In genomic region chr8:119439893-119440249, GRCm38 (mm10) we compare ENCODE assay signal across 11 mouse cellular contexts. TPM values are rescaled to one million over a fixed set of nuclear protein-coding genes. Genes with fewer than 3 reads are reported as not detected.
DNase-seq lines count a peak whose midpoint lies in the region; ATAC-seq and TF ChIP-seq lines count a peak whose summit lies in the region.
"Had no signal": no experiment of that assay in that cellular context is flagged by ENCODE, and none has a peak within 500 bp of the region (broad histone marks: within the 10 kb centered on the region; RNA-seq: fewer than 3 reads in every experiment).

No protein-coding gene starts in this region.

- no peak for TF ChIP-seq CTCF in lung, adult 2 months (IDR thresholded peaks at IDR 0.05; ENCODE audit: insufficient read depth, low read length)

- no peak for DNase-seq in lung, adult 2 months
- peak; percentile 37 for DNase-seq in hindbrain, embryonic 11.5 days (ENCODE audit: low spot score)
- no peak for DNase-seq in limb, embryonic 14.5 days (ENCODE audit: low spot score)
- DNase-seq in retina, embryonic 14.5 days (ENCODE audit: low spot score), result peak; percentile 53
- no peak for DNase-seq in gastrocnemius, postnatal 10 days
- no peak for DNase-seq in B cell, adult 2 months

- no peaks in the 10 kb centered on the region for H3K9me3 ChIP-seq in lung, embryonic 15.5 days
- no peaks in the 10 kb centered on the region for H3K9me3 ChIP-seq in hindbrain, embryonic 11.5 days (ENCODE audit: control insufficient read depth, low read length)
- H3K9me3 ChIP-seq in limb, embryonic 14.5 days (ENCODE audit: control insufficient read depth, low read length), result no peaks in the 10 kb centered on the region

- H3K4me3 ChIP-seq in lung, embryonic 15.5 days, result no peak overlapping the region
- no peak overlapping the region for H3K4me3 ChIP-seq in lung, adult 2 months (replicated peaks; ENCODE audit: extremely low read depth, low read depth, low read length)
- H3K4me3 ChIP-seq in hindbrain, embryonic 11.5 days (ENCODE audit: low read depth, low read length), result no peak overlapping the region
- no peak overlapping the region for H3K4me3 ChIP-seq in limb, embryonic 14.5 days (replicated peaks; ENCODE audit: low read length)

- 0 out of 2 replicates have a peak, but pooled peaks cover 2% of the 10 kb centered on the region for H3K27me3 ChIP-seq in lung, embryonic 15.5 days
- no peaks in the 10 kb centered on the region for H3K27me3 ChIP-seq in hindbrain, embryonic 11.5 days (ENCODE audit: control insufficient read depth, insufficient read depth, low read length)
- no peaks in the 10 kb centered on the region for H3K27me3 ChIP-seq in limb, embryonic 14.5 days (ENCODE audit: control insufficient read depth, insufficient read depth, low read length)

- 0 out of 2 replicates have a peak, but pooled peaks have one; percentile 6 for ATAC-seq in lung, embryonic 15.5 days (ENCODE audit: borderline replicate concordance, extremely low read depth, low FRiP score, low TSS enrichment)
- ATAC-seq in hindbrain, embryonic 11.5 days (ENCODE audit: low FRiP score), result peak; percentile 36; the same call in 1 of the 2 replicates
- peak; percentile 36; the same call in 1 of the 2 replicates for ATAC-seq in limb, embryonic 14.5 days (ENCODE audit: low FRiP score, low read depth)
- no peak for ATAC-seq in frontal cortex, adult (ENCODE audit: low TSS enrichment)

- H3K27ac ChIP-seq in lung, embryonic 15.5 days, result peak overlapping the region; percentile 62
- no peak overlapping the region for H3K27ac ChIP-seq in hindbrain, embryonic 11.5 days (ENCODE audit: low read depth, low read length)
- no peak overlapping the region for H3K27ac ChIP-seq in limb, embryonic 14.5 days (replicated peaks; ENCODE audit: low read depth, low read length)
- H3K27ac ChIP-seq: kidney, postnatal 0 days had no signal

- H3K4me2 ChIP-seq in lung, embryonic 15.5 days, result no peak overlapping the region
- no peak overlapping the region for H3K4me2 ChIP-seq in hindbrain, embryonic 11.5 days (replicated peaks; ENCODE audit: low read depth, low read length)
- no peak overlapping the region for H3K4me2 ChIP-seq in limb, embryonic 14.5 days (replicated peaks; ENCODE audit: low read depth, low read length, severe bottlenecking)

- peaks cover 30% of the 10 kb centered on the region for H3K4me1 ChIP-seq in lung, embryonic 15.5 days
- H3K4me1 ChIP-seq in lung, adult 2 months (ENCODE audit: control insufficient read depth, insufficient read depth, low read length), result peaks cover 9% of the 10 kb centered on the region
- H3K4me1 ChIP-seq in hindbrain, embryonic 11.5 days (replicated peaks; ENCODE audit: control insufficient read depth, insufficient read depth, low read length), result no peaks in the 10 kb centered on the region
- H3K4me1 ChIP-seq in limb, embryonic 14.5 days (ENCODE audit: control insufficient read depth, insufficient read depth, low read length), result peaks cover 7% of the 10 kb centered on the region; the same call in 1 of the 2 replicates

- no peaks in the 10 kb centered on the region for H3K36me3 ChIP-seq in lung, embryonic 15.5 days
- H3K36me3 ChIP-seq in hindbrain, embryonic 11.5 days (ENCODE audit: control insufficient read depth, insufficient read depth, low read length), result no peaks in the 10 kb centered on the region
- no peaks in the 10 kb centered on the region for H3K36me3 ChIP-seq in limb, embryonic 14.5 days (ENCODE audit: control insufficient read depth, insufficient read depth, low read length)

- H3K9ac ChIP-seq in lung, embryonic 15.5 days, result no peak overlapping the region
- no peak overlapping the region for H3K9ac ChIP-seq in hindbrain, embryonic 11.5 days (ENCODE audit: low read depth, low read length)
- no peak overlapping the region for H3K9ac ChIP-seq in limb, embryonic 14.5 days (ENCODE audit: low read depth, low read length, severe bottlenecking)

- TF ChIP-seq POLR2A in lung, adult 2 months (IDR thresholded peaks at IDR 0.05; ENCODE audit: borderline replicate concordance, extremely low read depth, low read depth, low read length), result no peak
- no peak for TF ChIP-seq POLR2A in limb, embryonic 14.5 days (IDR thresholded peaks at IDR 0.05; ENCODE audit: borderline replicate concordance, extremely low read depth, insufficient read depth, insufficient read length)

- WGBS in lung, embryonic 15.5 days, result 64% methylated on average over 7 of the region's 7 CpGs
- 73% methylated on average over 7 of the region's 7 CpGs for WGBS in lung, adult 2 months
- 61% methylated on average over 7 of the region's 7 CpGs for WGBS in hindbrain, embryonic 11.5 days
- 49% methylated on average over 7 of the region's 7 CpGs for WGBS in limb, embryonic 14.5 days

RNA-seq across cellular contexts. Expression of gene Osgin1, which starts 5.9 kb away (rescaled TPM):
- 1.0 and 1.7 TPM in 2 replicates for polyA plus RNA-seq in lung, embryonic 15.5 days (2015; fragmentation: Nextera tagmentation; extraction: Ambion mirVana)
- 48.8 and 57.9 TPM in 2 replicates for polyA plus RNA-seq in lung, adult 2 months (2012; rRNA removed)
- 0.23 TPM in 1 of 2 replicates, not detected in the other for polyA plus RNA-seq in hindbrain, embryonic 11.5 days (2014; fragmentation: Nextera tagmentation; extraction: Ambion mirVana)
- polyA plus RNA-seq in limb, embryonic 14.5 days (2012; rRNA removed), result 2.1 and 2.7 TPM in 2 replicates
- 1.2 and 2.2 TPM in 2 replicates for polyA plus RNA-seq in limb, embryonic 14.5 days (2014; fragmentation: Nextera tagmentation; extraction: Ambion mirVana)
- 1 to 10 TPM; 2.5 to 5.0 TPM for total RNA-seq in gastrocnemius, postnatal 10 days (2021)

RNA-seq across cellular contexts. Expression of gene Necab2, which starts 6.6 kb away (rescaled TPM):
- polyA plus RNA-seq in lung, embryonic 15.5 days (2015; fragmentation: Nextera tagmentation; extraction: Ambion mirVana), result 1.4 and 1.6 TPM in 2 replicates
- polyA plus RNA-seq in lung, adult 2 months (2012; rRNA removed), result 0.63 and 1.0 TPM in 2 replicates
- polyA plus RNA-seq in hindbrain, embryonic 11.5 days (2014; fragmentation: Nextera tagmentation; extraction: Ambion mirVana), result 14.5 and 17.2 TPM in 2 replicates
- 7.8 and 9.5 TPM in 2 replicates for polyA plus RNA-seq in limb, embryonic 14.5 days (2012; rRNA removed)
- polyA plus RNA-seq in limb, embryonic 14.5 days (2014; fragmentation: Nextera tagmentation; extraction: Ambion mirVana), result 2.2 and 2.6 TPM in 2 replicates
- under 1 TPM; 0.38 to 0.73 TPM for total RNA-seq in gastrocnemius, postnatal 10 days (2021)
- total RNA-seq: megakaryocyte progenitor cell, adult 5-6 weeks had no signal
- polyA plus RNA-seq: erythroblast, embryonic 14.5 days had no signal

RNA-seq across cellular contexts. Expression of gene Mlycd, which starts 45.2 kb away (rescaled TPM):
- polyA plus RNA-seq in lung, embryonic 15.5 days (2015; fragmentation: Nextera tagmentation; extraction: Ambion mirVana), result 14.8 and 15.8 TPM in 2 replicates
- polyA plus RNA-seq in lung, adult 2 months (2012; rRNA removed), result 26.9 and 32.0 TPM in 2 replicates
- polyA plus RNA-seq in hindbrain, embryonic 11.5 days (2014; fragmentation: Nextera tagmentation; extraction: Ambion mirVana), result 9.2 and 10.7 TPM in 2 replicates
- 13.6 and 14.8 TPM in 2 replicates for polyA plus RNA-seq in limb, embryonic 14.5 days (2012; rRNA removed)
- polyA plus RNA-seq in limb, embryonic 14.5 days (2014; fragmentation: Nextera tagmentation; extraction: Ambion mirVana), result 17.0 and 19.1 TPM in 2 replicates
- total RNA-seq in gastrocnemius, postnatal 10 days (2021), result 10 to 100 TPM; 66.8 to 67.5 TPM

Comparison
In these comparisons a context has a peak if more than half of its experiments do, and no peak if none do; other contexts are left out.
1. RNA of gene Osgin1, which starts 5.9 kb away (polyA plus RNA-seq): 48.8 to 57.9 TPM in lung, adult 2 months; 1.2 to 2.7 TPM in limb, embryonic 14.5 days, 1.0 to 1.7 TPM in lung, embryonic 15.5 days and 0.23 TPM in hindbrain, embryonic 11.5 days; every median in the first group is over 10 times any median in the second.
2. DNase-seq: peak in hindbrain, embryonic 11.5 days (single experiment) and retina, embryonic 14.5 days (single experiment); none in lung, adult 2 months (single experiment), limb, embryonic 14.5 days (single experiment), gastrocnemius, postnatal 10 days (single experiment) and B cell, adult 2 months (0 of 2).